Mouse (Mus musculus) frontal cortex, postnatal 14 days (tissue): Measurements from ENCODE around the gene 4921507P07Rik.
"Not testable (repeated sequence)": the region's sequence is repeated elsewhere in the genome, so short reads cannot be mapped to it uniquely, and the experiment has no call there.

Source experiments
- DNase-seq, 2 experiments: peaks; one replicate each; pipeline ENCODE4 v3.0.0; 2022; ENCODE audit warnings: low spot score in 2 of 2

The 4921507P07Rik gene

GRCm38 (mm10) chr6:50558877-50559276, 37.6 kb downstream of the 4921507P07Rik start:
- no peak for DNase-seq

- no peak for DNase-seq
Observed at GRCm38 (mm10) chr6:50557566-50557965, 38.9 kb downstream of the 4921507P07Rik start.

- DNase-seq = not testable (repeated sequence)
Observed at GRCm38 (mm10) chr6:50554223-50554622, 42.2 kb downstream of the 4921507P07Rik start.

GRCm38 (mm10) chr6:50552881-50553518, 43.4 kb downstream of the 4921507P07Rik start:
- DNase-seq = no peak

- DNase-seq = no peak
Observed at GRCm38 (mm10) chr6:50549791-50550190, 46.6 kb downstream of the 4921507P07Rik start.

- DNase-seq = no peak
Observed at GRCm38 (mm10) chr6:50549051-50549450, 47.4 kb downstream of the 4921507P07Rik start.

- DNase-seq = no peak
Observed at GRCm38 (mm10) chr6:50545412-50546043, 50.9 kb downstream of the 4921507P07Rik start.

GRCm38 (mm10) chr6:50542535-50542934, 53.9 kb downstream of the 4921507P07Rik start:
- DNase-seq = no peak

GRCm38 (mm10) chr6:50539641-50540040, 56.8 kb downstream of the 4921507P07Rik start:
- no peak for DNase-seq

GRCm38 (mm10) chr6:50536461-50536892, 60.0 kb downstream of the 4921507P07Rik start:
- peak; percentile 49 to 66 for DNase-seq

GRCm38 (mm10) chr6:50535346-50535745, 61.1 kb downstream of the 4921507P07Rik start:
- DNase-seq = no peak

- DNase-seq = no peak
Observed at GRCm38 (mm10) chr6:50531920-50532319, 64.5 kb downstream of the 4921507P07Rik start.

GRCm38 (mm10) chr6:50531003-50531402, 65.4 kb downstream of the 4921507P07Rik start:
- DNase-seq = no peak

- no peak for DNase-seq
Observed at GRCm38 (mm10) chr6:50529194-50529593, 67.2 kb downstream of the 4921507P07Rik start.

GRCm38 (mm10) chr6:50527416-50527815, 69.0 kb downstream of the 4921507P07Rik start:
- no peak for DNase-seq

- DNase-seq = peak in 1 of 2 experiments; percentile 72
Observed at GRCm38 (mm10) chr6:50526597-50527024, 69.8 kb downstream of the 4921507P07Rik start.

GRCm38 (mm10) chr6:50525846-50526245, 70.6 kb downstream of the 4921507P07Rik start:
- no peak for DNase-seq

- DNase-seq = no peak
Observed at GRCm38 (mm10) chr6:50524261-50524896, 72.1 kb downstream of the 4921507P07Rik start.
